Mouse (Mus musculus) c-Kit-positive CD71-positive TER-119-negative erythroid progenitor cells, embryonic 14.5 days (primary cell): Measurements from ENCODE around the gene Spata2l.
"Not testable (repeated sequence)": the region's sequence is repeated elsewhere in the genome, so short reads cannot be mapped to it uniquely, and the experiment has no call there.

Experiments used
- DNase-seq: peaks from one replicate; pipeline ENCODE4 v3.0.0-alpha.2; 2013; ENCODE audit warnings: low read depth

Spata2l gene

GRCm38 (mm10) chr8:123245543-123245942, 9.5 kb upstream of the Spata2l start:
- DNase-seq, result no peak

- DNase-seq, result no peak
Observed at GRCm38 (mm10) chr8:123244382-123244781, 8.3 kb upstream of the Spata2l start.

GRCm38 (mm10) chr8:123243053-123243452, 7.0 kb upstream of the Spata2l start:
- DNase-seq, result no peak

- no peak for DNase-seq
Observed at GRCm38 (mm10) chr8:123242107-123242923, 6.3 kb upstream of the Spata2l start.

GRCm38 (mm10) chr8:123239398-123239797, 3.4 kb upstream of the Spata2l start:
- no peak for DNase-seq

- DNase-seq, result no peak
Observed at GRCm38 (mm10) chr8:123234918-123235519, 1.0 kb downstream of the Spata2l start.

GRCm38 (mm10) chr8:123233760-123234159, 2.3 kb downstream of the Spata2l start:
- DNase-seq, result no peak

GRCm38 (mm10) chr8:123233300-123233699, 2.7 kb downstream of the Spata2l start:
- DNase-seq, result no peak

- no peak for DNase-seq
Observed at GRCm38 (mm10) chr8:123232553-123232952, 3.5 kb downstream of the Spata2l start.

GRCm38 (mm10) chr8:123231742-123232141, 4.3 kb downstream of the Spata2l start:
- DNase-seq, result no peak

GRCm38 (mm10) chr8:123230326-123230725, 5.7 kb downstream of the Spata2l start:
- DNase-seq, result not testable (repeated sequence)

GRCm38 (mm10) chr8:123228416-123228815, 7.6 kb downstream of the Spata2l start:
- no peak for DNase-seq

GRCm38 (mm10) chr8:123224278-123225266, 11.5 kb downstream of the Spata2l start, which contains the start of gene Cdk10:
Gene Cdk10, plus strand, starts transcription at chr8:123224842.
- DNase-seq, result peak; percentile 89

GRCm38 (mm10) chr8:123220917-123221316, 15.1 kb downstream of the Spata2l start:
- DNase-seq, result no peak

GRCm38 (mm10) chr8:123215430-123215829, 20.6 kb downstream of the Spata2l start:
- DNase-seq, result no peak

- no peak for DNase-seq
Observed at GRCm38 (mm10) chr8:123213118-123213772, 22.8 kb downstream of the Spata2l start.

- DNase-seq, result peak; percentile 78
Observed at GRCm38 (mm10) chr8:123212321-123213117, 23.5 kb downstream of the Spata2l start, which contains the start of the genes Chmp1a and Spata33. Gene Chmp1a, minus strand, starts transcription at chr8:123212763. Gene Spata33, plus strand, starts transcription at chr8:123212832.

- DNase-seq, result no peak
Observed at GRCm38 (mm10) chr8:123211876-123212275, 24.2 kb downstream of the Spata2l start.

GRCm38 (mm10) chr8:123203571-123203970, 32.5 kb downstream of the Spata2l start:
- no peak for DNase-seq

- DNase-seq, result peak; percentile 67
Observed at GRCm38 (mm10) chr8:123202288-123202687, 33.7 kb downstream of the Spata2l start.

GRCm38 (mm10) chr8:123199864-123200263, 36.2 kb downstream of the Spata2l start:
- DNase-seq, result no peak
